Mouse (Mus musculus): ENCODE data around the gene Ednrb. TPM values are rescaled to one million over a fixed set of nuclear protein-coding genes. Genes with fewer than 3 reads are reported as not detected.

Gene Ednrb
- polyA plus RNA-seq, 1 experiment from 2014 or later, result 105 TPM

DNA sequence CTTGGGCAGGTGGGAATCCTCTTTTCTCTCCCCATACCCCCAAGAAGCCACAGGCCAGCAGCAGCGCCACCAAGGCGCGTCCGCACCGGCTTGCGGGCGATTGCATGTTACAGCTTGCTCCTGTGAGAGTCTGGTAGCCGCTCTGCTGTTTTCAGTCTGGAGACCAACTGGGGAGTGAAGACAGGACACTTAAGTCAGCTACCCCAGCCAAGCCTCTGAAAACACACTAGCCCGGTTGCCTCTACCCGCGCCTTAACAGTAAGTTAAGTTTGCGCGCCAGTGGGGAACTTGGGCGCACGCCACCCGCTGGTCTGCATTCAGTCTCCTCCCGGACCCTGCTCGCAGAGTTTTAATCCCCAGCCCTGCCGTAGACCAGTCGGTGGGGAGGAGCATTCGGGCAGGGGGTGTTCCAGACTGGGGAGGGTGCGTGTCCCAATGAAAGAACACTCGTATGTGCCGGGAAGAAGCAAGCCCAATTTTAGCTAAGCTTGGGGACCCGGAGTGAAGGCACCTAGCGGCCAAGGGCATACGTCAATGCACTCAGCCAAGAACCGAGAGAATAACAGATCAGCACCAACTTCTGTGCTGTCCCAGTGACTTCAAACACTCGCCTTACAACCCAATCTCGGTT lies 716 bp downstream of the Ednrb start:
- WGBS, result 0% methylated on average over 30 of the region's 30 CpGs
- Histone ChIP-seq H3K4me3 (peak overlapping the region; percentile 65), H3K27ac (peak overlapping the region; percentile 92), H3K4me1 (replicated peaks) (peaks cover 44% of the 10 kb centered on the region), H3K9me3 (no peaks in the 10 kb centered on the region), H3K36me3 (peaks cover 26% of the 10 kb centered on the region), H3K27me3 (ENCODE audit: insufficient read depth, poor library complexity, severe bottlenecking) (0 out of 2 replicates have a peak, but pooled peaks cover 12% of the 10 kb centered on the region)
- peak; percentile 66 for DNase-seq (ENCODE audit: low spot score)

DNA sequence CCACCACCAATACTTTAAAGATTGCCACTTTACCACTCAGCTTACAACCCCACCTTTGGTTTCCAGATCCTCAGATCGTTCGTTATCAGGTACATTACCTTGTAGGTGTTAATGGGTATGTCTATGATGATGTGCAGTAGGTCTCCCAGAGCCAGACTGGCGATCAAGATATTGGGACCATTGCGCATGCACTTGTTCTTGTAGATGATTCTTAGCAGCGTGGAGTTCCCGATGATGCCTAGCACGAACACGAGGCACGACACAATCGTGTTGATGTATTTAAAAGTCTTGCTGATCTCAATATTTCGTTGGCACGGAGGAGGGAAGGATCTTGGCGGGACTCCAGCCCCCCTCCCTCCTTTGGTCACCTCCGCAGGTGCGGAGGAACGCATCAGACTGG lies 1.3 kb downstream of the Ednrb start:
- H3K27me3 ChIP-seq (ENCODE audit: insufficient read depth, poor library complexity, severe bottlenecking), result 0 out of 2 replicates have a peak, but pooled peaks cover 12% of the 10 kb centered on the region
- H3K9me3 ChIP-seq, result no peaks in the 10 kb centered on the region
- H3K36me3 ChIP-seq, result peaks cover 30% of the 10 kb centered on the region
- H3K4me1 ChIP-seq (replicated peaks), result peaks cover 44% of the 10 kb centered on the region
- DNase-seq (ENCODE audit: low spot score), result no peak
- H3K27ac ChIP-seq, result peak overlapping the region; percentile 92
- 9% methylated on average over 16 of the region's 16 CpGs for WGBS
- H3K4me3 ChIP-seq, result peak overlapping the region; percentile 65

DNA sequence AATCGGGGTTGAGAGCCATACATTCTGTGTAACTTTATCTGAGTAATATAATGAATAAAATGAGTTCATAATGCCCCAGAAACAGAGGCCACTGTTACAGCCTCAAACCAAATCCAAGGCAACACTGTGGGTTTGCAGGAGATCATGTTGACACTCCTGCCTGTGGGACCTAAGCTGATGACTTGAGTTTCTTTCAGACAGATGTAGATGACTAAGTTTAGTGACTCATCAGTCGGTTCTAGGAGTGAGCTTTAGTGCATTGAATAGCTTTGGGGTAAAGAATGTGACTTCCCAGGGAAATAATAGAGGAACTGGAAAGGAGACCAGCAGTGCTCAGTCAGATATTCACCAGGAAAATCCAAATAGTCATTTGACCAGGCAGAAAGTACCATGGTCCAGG lies 3.8 kb downstream of the Ednrb start:
- peak overlapping the region; percentile 65 for H3K4me3 ChIP-seq
- H3K36me3 ChIP-seq, result peaks cover 47% of the 10 kb centered on the region
- peaks cover 49% of the 10 kb centered on the region for H3K4me1 ChIP-seq (replicated peaks)
- DNase-seq (ENCODE audit: low spot score), result no peak
- 0 out of 2 replicates have a peak, but pooled peaks cover 11% of the 10 kb centered on the region for H3K27me3 ChIP-seq (ENCODE audit: insufficient read depth, poor library complexity, severe bottlenecking)
- 79% methylated on average over 2 of the region's 2 CpGs for WGBS
- H3K27ac ChIP-seq, result no peak overlapping the region
- no peaks in the 10 kb centered on the region for H3K9me3 ChIP-seq

DNA sequence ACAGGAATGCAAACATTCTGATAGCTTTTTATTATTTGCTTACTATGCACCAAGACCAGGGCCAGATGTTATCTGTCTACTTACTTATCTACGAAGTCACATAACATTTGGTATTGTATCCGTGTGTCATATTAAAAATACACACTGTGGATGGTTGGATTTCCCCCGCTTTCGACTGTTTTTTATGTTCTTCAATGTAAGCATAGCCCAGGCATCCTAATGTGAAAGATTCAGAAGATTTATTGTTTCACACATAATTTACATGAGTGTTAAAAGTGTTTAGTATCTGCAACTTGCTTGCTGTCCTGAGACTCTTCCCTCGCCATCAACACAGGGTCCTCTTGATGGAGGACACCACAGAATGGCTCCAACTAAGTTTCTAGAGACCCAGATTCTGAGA lies 5.3 kb downstream of the Ednrb start:
- 92% methylated on average over 5 of the region's 5 CpGs for WGBS
- Histone ChIP-seq H3K27me3 (ENCODE audit: insufficient read depth, poor library complexity, severe bottlenecking) (0 out of 2 replicates have a peak, but pooled peaks cover 3% of the 10 kb centered on the region), H3K9me3 (no peaks in the 10 kb centered on the region), H3K36me3 (peaks cover 55% of the 10 kb centered on the region), H3K4me1 (replicated peaks) (peaks cover 39% of the 10 kb centered on the region), H3K27ac (no peak overlapping the region), H3K4me3 (no peak overlapping the region)
- no peak for DNase-seq (ENCODE audit: low spot score)

DNA sequence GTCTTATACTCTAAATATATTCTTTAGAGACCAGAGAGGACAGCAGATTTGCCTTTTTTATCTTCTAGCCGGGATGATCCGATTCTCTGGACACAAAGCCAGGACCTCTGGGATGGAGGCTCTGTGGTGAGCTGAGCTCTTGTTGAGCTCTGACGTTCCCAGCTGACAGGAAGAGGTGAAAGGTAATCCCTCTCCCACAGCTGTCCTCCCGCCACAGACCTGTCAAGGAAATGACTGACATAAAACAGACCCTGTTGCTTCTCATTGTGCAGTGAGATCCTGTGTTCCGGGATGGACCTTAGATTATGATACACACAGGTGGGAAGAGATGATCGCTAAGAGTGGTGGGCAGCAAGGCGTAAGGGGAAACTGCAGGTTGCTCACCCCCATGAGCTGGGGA lies 9.6 kb downstream of the Ednrb start:
- Histone ChIP-seq H3K27ac (no peak overlapping the region), H3K4me3 (no peak overlapping the region), H3K36me3 (peaks cover 56% of the 10 kb centered on the region), H3K9me3 (no peaks in the 10 kb centered on the region), H3K4me1 (replicated peaks) (0 out of 2 replicates have a peak, but pooled peaks cover 14% of the 10 kb centered on the region), H3K27me3 (ENCODE audit: insufficient read depth, poor library complexity, severe bottlenecking) (no peaks in the 10 kb centered on the region)
- no peak for DNase-seq (ENCODE audit: low spot score)
- 63% methylated on average over 7 of the region's 7 CpGs for WGBS

DNA sequence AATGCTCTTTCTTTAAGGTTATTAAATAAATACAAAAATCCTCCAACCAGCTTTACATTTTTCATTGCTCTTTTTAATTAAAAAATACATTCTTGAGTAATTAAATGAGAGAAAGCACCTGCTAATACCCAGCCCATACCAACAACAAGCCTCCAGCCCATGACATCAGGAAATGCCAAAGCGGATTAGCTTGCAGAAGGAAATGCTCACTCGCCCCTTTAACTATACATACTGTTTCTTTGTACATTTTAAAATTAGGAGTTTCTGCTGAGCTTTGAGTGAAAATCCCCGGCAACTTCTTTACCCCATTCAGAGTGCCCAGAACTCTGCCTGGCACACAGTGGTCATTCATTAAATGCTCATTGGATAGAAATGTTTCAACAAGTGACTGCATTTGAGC lies 10.1 kb downstream of the Ednrb start:
- WGBS, result 83% methylated on average over 3 of the region's 3 CpGs
- Histone ChIP-seq H3K27me3 (ENCODE audit: insufficient read depth, poor library complexity, severe bottlenecking) (no peaks in the 10 kb centered on the region), H3K9me3 (no peaks in the 10 kb centered on the region), H3K36me3 (peaks cover 55% of the 10 kb centered on the region), H3K27ac (no peak overlapping the region), H3K4me3 (no peak overlapping the region), H3K4me1 (replicated peaks) (0 out of 2 replicates have a peak, but pooled peaks cover 10% of the 10 kb centered on the region)
- no peak for DNase-seq (ENCODE audit: low spot score)

DNA sequence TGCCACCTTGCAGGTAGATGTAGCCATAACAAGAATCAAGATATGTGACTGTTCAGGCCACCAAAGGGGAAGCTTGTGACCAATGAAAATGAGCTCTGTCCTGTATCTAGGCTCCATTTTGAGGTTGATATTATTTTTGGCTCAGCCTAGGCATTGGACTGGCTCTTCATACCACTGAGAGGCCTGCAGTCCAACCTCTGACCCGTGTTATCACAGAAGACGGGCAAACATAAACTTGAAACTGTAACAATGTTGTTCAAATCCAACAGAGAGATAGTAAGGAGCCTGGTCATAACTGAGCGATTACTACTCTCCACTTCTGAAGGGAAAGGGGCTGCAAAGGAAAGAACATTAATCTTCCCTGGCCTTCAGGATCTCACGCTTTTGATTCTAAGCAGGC lies 11.7 kb downstream of the Ednrb start:
- Histone ChIP-seq H3K27me3 (ENCODE audit: insufficient read depth, poor library complexity, severe bottlenecking) (no peaks in the 10 kb centered on the region), H3K4me1 (replicated peaks) (0 out of 2 replicates have a peak, but pooled peaks cover 9% of the 10 kb centered on the region), H3K4me3 (no peak overlapping the region), H3K27ac (no peak overlapping the region), H3K36me3 (peaks cover 48% of the 10 kb centered on the region; the same call in 1 of the 2 replicates), H3K9me3 (no peaks in the 10 kb centered on the region)
- WGBS, result 88% methylated on average over 4 of the region's 4 CpGs
- no peak for DNase-seq (ENCODE audit: low spot score)

DNA sequence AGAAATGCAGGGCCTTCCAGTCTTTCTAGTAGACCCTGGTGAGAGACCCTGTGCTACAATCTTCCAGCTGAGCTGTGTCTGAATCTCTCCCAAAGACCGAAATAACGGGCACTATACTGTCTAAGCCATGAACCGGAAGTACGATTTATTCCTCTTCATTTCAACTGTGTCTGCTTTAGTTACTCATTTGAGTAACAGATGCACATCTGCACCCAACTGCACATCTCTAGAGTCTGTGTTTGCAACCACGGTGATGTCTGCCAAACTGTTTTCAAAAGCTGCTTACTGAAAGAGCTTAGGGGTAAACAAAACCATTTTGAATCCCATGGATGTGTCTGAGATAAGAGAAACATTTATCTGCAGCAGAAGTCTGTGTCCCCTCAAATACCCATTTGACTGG lies 13.2 kb downstream of the Ednrb start:
- peaks cover 47% of the 10 kb centered on the region; the same call in 1 of the 2 replicates for H3K36me3 ChIP-seq
- H3K27me3 ChIP-seq (ENCODE audit: insufficient read depth, poor library complexity, severe bottlenecking), result no peaks in the 10 kb centered on the region
- no peaks in the 10 kb centered on the region for H3K9me3 ChIP-seq
- no peak for DNase-seq (ENCODE audit: low spot score)
- 90% methylated on average over 5 of the region's 5 CpGs for WGBS
- no peak overlapping the region for H3K4me3 ChIP-seq
- H3K27ac ChIP-seq, result no peak overlapping the region
- H3K4me1 ChIP-seq (replicated peaks), result 0 out of 2 replicates have a peak, but pooled peaks cover 6% of the 10 kb centered on the region

DNA sequence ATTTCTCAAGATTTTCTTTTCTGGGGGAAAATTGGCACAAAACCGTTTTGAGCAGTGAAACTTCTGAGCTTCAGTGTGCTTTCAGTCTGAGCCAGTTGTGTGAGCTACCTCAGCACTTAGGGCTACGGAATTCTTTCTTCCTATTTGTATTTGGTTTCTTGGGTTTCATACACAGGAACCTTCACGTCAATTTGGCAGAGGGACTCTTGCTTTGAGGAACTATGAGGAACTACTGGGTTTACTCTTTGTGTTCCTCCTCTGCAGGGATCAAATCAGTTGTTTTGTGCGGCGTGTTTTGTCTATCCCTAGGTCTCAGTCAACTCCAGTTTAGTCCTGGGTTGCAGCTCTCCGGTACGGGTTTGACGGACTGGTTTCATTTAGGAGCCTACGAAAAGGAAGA lies 17.9 kb downstream of the Ednrb start:
- Histone ChIP-seq H3K4me1 (replicated peaks) (no peaks in the 10 kb centered on the region), H3K36me3 (peaks cover 44% of the 10 kb centered on the region), H3K27me3 (ENCODE audit: insufficient read depth, poor library complexity, severe bottlenecking) (no peaks in the 10 kb centered on the region), H3K4me3 (no peak overlapping the region), H3K9me3 (no peaks in the 10 kb centered on the region), H3K27ac (no peak overlapping the region)
- WGBS, result 90% methylated on average over 9 of the region's 9 CpGs
- no peak for DNase-seq (ENCODE audit: low spot score)

DNA sequence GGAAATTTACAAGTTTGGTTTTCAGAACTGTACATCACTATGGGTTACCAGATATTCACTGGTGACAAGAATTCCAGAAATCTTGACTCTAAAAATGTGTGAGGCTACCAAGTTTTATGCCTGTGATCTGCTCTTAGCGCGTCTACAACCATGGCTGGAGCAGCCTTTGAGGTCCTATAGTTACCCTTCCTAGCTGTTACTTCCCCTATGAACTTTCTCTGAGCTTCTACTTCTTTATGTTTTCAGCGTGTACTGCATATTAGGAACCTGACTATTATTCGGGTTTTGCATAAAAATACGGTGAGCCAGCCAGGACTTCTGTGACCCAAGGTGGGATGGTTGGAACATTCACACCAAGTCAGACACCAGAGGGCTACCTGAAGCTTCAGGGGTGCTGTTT lies 18.3 kb downstream of the Ednrb start:
- Histone ChIP-seq H3K4me1 (replicated peaks) (no peaks in the 10 kb centered on the region), H3K27me3 (ENCODE audit: insufficient read depth, poor library complexity, severe bottlenecking) (no peaks in the 10 kb centered on the region), H3K27ac (no peak overlapping the region), H3K9me3 (no peaks in the 10 kb centered on the region), H3K36me3 (peaks cover 44% of the 10 kb centered on the region), H3K4me3 (no peak overlapping the region)
- WGBS, result 94% methylated on average over 5 of the region's 5 CpGs
- DNase-seq (ENCODE audit: low spot score), result no peak

DNA sequence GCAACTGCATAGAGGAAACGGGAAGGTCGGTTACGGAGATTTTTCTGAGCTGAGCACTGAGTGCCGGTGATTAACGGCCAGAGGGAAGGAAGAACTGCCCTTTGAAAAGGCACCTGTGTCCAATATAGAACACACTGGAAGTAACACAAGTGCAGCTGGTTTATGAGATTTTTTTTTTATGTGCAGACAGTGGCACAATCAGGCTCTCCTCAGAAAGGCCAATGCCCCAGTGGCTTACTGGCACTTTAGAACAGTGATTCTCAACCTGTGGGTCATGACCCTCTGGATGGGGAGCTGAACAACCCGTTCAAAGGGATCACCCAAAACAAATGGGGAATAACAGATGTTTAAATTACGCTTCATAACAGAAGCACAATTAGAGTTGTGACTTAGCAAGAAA lies 20.7 kb downstream of the Ednrb start:
- Histone ChIP-seq H3K4me3 (no peak overlapping the region), H3K9me3 (no peaks in the 10 kb centered on the region), H3K36me3 (peaks cover 59% of the 10 kb centered on the region), H3K4me1 (replicated peaks) (no peaks in the 10 kb centered on the region), H3K27me3 (ENCODE audit: insufficient read depth, poor library complexity, severe bottlenecking) (no peaks in the 10 kb centered on the region), H3K27ac (no peak overlapping the region)
- WGBS, result 82% methylated on average over 7 of the region's 7 CpGs
- DNase-seq (ENCODE audit: low spot score), result no peak

DNA sequence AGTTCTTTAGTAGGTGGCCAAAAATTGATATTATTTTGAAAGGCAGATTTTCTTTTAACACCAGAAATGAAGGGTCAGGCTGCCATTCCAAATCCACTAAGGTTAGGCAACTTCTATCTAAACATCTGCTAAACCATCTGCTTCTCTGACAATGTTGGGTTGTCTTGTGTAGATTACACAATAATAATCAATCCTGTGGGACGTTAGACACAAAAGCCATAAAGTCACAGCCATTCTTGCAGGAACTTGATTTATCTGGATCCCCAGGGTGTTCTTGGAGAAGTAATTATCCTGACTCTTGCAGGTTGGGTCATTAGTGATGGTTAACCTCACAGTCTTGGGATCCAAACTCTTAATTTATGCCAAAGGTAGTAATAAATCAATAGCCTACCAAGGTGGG lies 21.6 kb downstream of the Ednrb start:
- H3K4me3 ChIP-seq, result no peak overlapping the region
- H3K27ac ChIP-seq, result no peak overlapping the region
- no peaks in the 10 kb centered on the region for H3K4me1 ChIP-seq (replicated peaks)
- no peak for DNase-seq (ENCODE audit: low spot score)
- H3K27me3 ChIP-seq (ENCODE audit: insufficient read depth, poor library complexity, severe bottlenecking), result no peaks in the 10 kb centered on the region
- peaks cover 62% of the 10 kb centered on the region for H3K36me3 ChIP-seq
- WGBS, result 69% methylated on average over 1 of the region's 1 CpGs
- no peaks in the 10 kb centered on the region for H3K9me3 ChIP-seq

DNA sequence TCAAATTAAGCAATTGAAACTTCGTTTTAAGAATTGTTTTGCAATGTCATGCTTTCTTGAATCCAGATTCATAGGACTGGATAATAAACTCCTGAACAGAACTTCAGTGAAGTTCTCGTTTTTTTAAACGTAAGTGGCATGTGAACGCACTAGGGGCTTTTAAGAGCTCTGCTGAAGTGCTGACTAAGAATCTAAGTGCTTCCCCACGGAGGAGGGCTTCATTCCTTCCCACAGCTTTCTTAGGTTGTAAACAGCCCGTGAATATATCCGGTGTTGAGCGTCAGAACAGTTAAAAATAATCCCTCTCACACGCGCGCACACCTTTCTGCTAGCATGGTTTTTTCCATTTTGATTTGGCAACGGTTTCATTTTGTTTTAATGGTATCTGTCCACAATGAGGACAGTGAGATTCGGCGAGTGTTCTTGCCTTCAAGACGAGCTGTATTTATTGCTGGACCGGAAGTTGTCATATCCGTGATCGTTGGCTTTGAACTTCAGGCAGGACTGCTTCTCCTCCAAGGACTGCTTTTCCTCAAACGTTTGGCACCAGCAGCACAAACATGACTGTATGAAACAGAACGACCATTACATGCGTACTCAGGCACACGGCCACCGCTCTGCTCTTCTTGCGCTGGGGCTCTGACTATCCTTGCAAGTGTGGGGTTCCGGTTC lies 27.4 kb downstream of the Ednrb start:
- Histone ChIP-seq H3K9me3 (no peaks in the 10 kb centered on the region), H3K36me3 (peaks cover 78% of the 10 kb centered on the region), H3K4me1 (replicated peaks) (0 out of 2 replicates have a peak, but pooled peaks cover 9% of the 10 kb centered on the region), H3K27ac (no peak overlapping the region), H3K4me3 (no peak overlapping the region), H3K27me3 (ENCODE audit: insufficient read depth, poor library complexity, severe bottlenecking) (no peaks in the 10 kb centered on the region)
- 90% methylated on average over 25 of the region's 25 CpGs for WGBS
- no peak for DNase-seq (ENCODE audit: low spot score)

Measured in hindbrain, embryonic 10.5 days (tissue).